Mouse (Mus musculus): ENCODE results near the gene Gm5478.
"Not testable (repeated sequence)": the region's sequence is repeated elsewhere in the genome, so short reads cannot be mapped to it uniquely, and the experiment has no call there.

Gene Gm5478

GRCm38 (mm10) chr15:101647280-101647679, at the start of gene Gm5478:
Gene Gm5478, minus strand, starts transcription at chr15:101647380.
- no peak for DNase-seq

GRCm38 (mm10) chr15:101694207-101694606, 47.0 kb upstream of the Gm5478 start, which contains the start of gene Krt6a:
Gene Krt6a, minus strand, starts transcription at chr15:101694307.
- no peak for DNase-seq

GRCm38 (mm10) chr15:101690460-101690859, 43.3 kb upstream of the Gm5478 start:
- DNase-seq = not testable (repeated sequence)

- no peak for DNase-seq
Measured at GRCm38 (mm10) chr15:101688161-101688560, 41.0 kb upstream of the Gm5478 start.

- DNase-seq = no peak
Measured at GRCm38 (mm10) chr15:101680187-101680586, 33.0 kb upstream of the Gm5478 start, which contains the start of gene Krt6b. Gene Krt6b, minus strand, starts transcription at chr15:101680287.

GRCm38 (mm10) chr15:101675978-101676377, 28.8 kb upstream of the Gm5478 start:
- DNase-seq = no peak

- no peak for DNase-seq
Measured at GRCm38 (mm10) chr15:101652736-101653265, 5.6 kb upstream of the Gm5478 start.

- no peak for DNase-seq
Measured at GRCm38 (mm10) chr15:101627884-101628283, 19.3 kb downstream of the Gm5478 start, which contains the start of gene Gm5414. Gene Gm5414, minus strand, starts transcription at chr15:101628188.

GRCm38 (mm10) chr15:101599123-101599522, 48.1 kb downstream of the Gm5478 start:
- DNase-seq = no peak

All from liver (tissue).